Mouse (Mus musculus): ENCODE results near the gene Igdcc3.

- TF ChIP-seq CTCF (IDR thresholded peaks at IDR 0.05; ENCODE audit: low read depth, low read length) (no peak), GATA1 (IDR thresholded peaks at IDR 0.05; ENCODE audit: borderline replicate concordance, low read length) (no peak), POLR2AphosphoS5 (IDR thresholded peaks at IDR 0.05; ENCODE audit: insufficient replicate concordance, low read depth, low read length) (no peak), TAL1 (conservative IDR thresholded peaks at IDR 0.05; ENCODE audit: low read depth, low read length) (no peak), GATA2 (IDR thresholded peaks at IDR 0.05; ENCODE audit: borderline replicate concordance, low read depth, low read length) (no peak)
Observed at GRCm38 (mm10) chr9:65115891-65116290, 25.1 kb upstream of the Igdcc3 start.
